Mouse (Mus musculus) limb, embryonic 15.5 days (tissue): Measurements from ENCODE around the gene Fkbp4. TPM values are rescaled to one million over a fixed set of nuclear protein-coding genes. Genes with fewer than 3 reads are reported as not detected.
"Not testable (repeated sequence)": the region's sequence is repeated elsewhere in the genome, so short reads cannot be mapped to it uniquely, and the experiment has no call there.

Experiments used
- ATAC-seq: fragments of 200-750 bp; cut with Nextera tagmentation; 2 replicates; pipeline ENCODE4 v1.8.0; 2017; ENCODE audit warnings: low read depth, moderate TSS enrichment; ENCODE audit not compliant: insufficient number of reproducible peaks, low FRiP score, low TSS enrichment
- H3K27ac ChIP-seq: fragments of 300-500 bp; sonication (generic); 2 replicates; pipeline ENCODE4 v1.5.1; 2015; ENCODE audit warnings: moderate library complexity, mild to moderate bottlenecking, inconsistent platforms
- H3K27me3 ChIP-seq: fragments of 300-500 bp; sonication (generic); 2 replicates; pipeline ENCODE4 v1.6.1; 2015; ENCODE audit warnings: inconsistent platforms
- H3K36me3 ChIP-seq: fragments of 300-500 bp; sonication (generic); 2 replicates; pipeline ENCODE4 v1.6.1; 2015; ENCODE audit warnings: inconsistent platforms
- H3K4me1 ChIP-seq: fragments of 300-500 bp; sonication (generic); 2 replicates; pipeline ENCODE4 v1.6.1; 2015; ENCODE audit warnings: inconsistent platforms
- H3K4me2 ChIP-seq: fragments of 300-500 bp; sonication (generic); 2 replicates; pipeline ENCODE4 v1.6.1; 2015; ENCODE audit warnings: mild to moderate bottlenecking, inconsistent platforms
- H3K4me3 ChIP-seq: fragments of 300-500 bp; sonication (generic); 2 replicates; pipeline ENCODE4 v1.5.1; 2015; ENCODE audit warnings: mild to moderate bottlenecking, inconsistent platforms
- H3K9ac ChIP-seq: fragments of 300-500 bp; sonication (generic); 2 replicates; pipeline ENCODE4 v1.6.1; 2015; ENCODE audit warnings: inconsistent platforms
- H3K9me3 ChIP-seq: fragments of 300-500 bp; sonication (generic); 2 replicates; pipeline ENCODE4 v1.6.1; 2016; ENCODE audit warnings: inconsistent platforms
- WGBS: fragments of 180-500 bp; shearing (Covaris S2); methylation state at CpG from one replicate; pipeline ENCODE4 v1.1.7; 2015; 5-methylcytosine and 5-hydroxymethylcytosine counted together
- polyA plus RNA-seq: library from polyadenylated mRNA; unstranded; fragments of >200 nt; fragmentation: Nextera tagmentation; extraction: Ambion mirVana; gene quantifications from 2 replicates; pipeline ENCODE4 v1.2.1, GENCODE M21; 2015

Gene Fkbp4
- polyA plus RNA-seq, 1 experiment from 2014 or later = 343 TPM

DNA sequence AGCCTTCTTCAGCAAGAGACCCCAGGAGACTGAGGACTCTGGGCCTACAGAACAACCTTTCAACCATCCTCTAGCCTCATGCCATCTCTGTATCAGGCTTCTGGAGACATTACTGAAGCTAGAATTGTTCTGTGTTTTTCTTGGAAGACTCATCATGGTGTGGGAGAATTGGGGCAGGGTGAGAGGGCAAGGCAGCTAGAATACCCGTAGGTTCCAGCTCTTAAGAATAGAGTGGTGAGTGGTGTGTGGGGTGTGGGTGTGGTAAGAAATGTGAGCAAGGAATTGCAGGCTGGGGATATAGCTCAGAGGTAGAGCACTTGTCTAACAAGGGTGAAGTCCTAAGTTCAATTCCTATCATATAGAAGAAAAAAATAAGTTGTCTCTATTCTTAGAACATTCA is 53.5 kb downstream of the Fkbp4 start:
- no peaks in the 10 kb centered on the region for H3K27me3 ChIP-seq
- no peaks in the 10 kb centered on the region for H3K36me3 ChIP-seq
- no peak overlapping the region for H3K9ac ChIP-seq
- no peak overlapping the region for H3K4me2 ChIP-seq
- H3K9me3 ChIP-seq = no peaks in the 10 kb centered on the region
- no peak for ATAC-seq
- H3K4me3 ChIP-seq = no peak overlapping the region
- no peaks in the 10 kb centered on the region for H3K4me1 ChIP-seq
- WGBS = 83% methylated on average over 1 of the region's 1 CpGs
- no peak overlapping the region for H3K27ac ChIP-seq

GRCm38 (mm10) chr6:128383752-128384151 is 54.7 kb downstream of the Fkbp4 start:
- no peaks in the 10 kb centered on the region for H3K4me1 ChIP-seq
- no peaks in the 10 kb centered on the region for H3K36me3 ChIP-seq
- no peak overlapping the region for H3K27ac ChIP-seq
- no peaks in the 10 kb centered on the region for H3K27me3 ChIP-seq
- 80% methylated on average over 7 of the region's 7 CpGs for WGBS
- H3K4me2 ChIP-seq = no peak overlapping the region
- no peaks in the 10 kb centered on the region for H3K9me3 ChIP-seq
- no peak overlapping the region for H3K9ac ChIP-seq
- H3K4me3 ChIP-seq = no peak overlapping the region
- no peak for ATAC-seq

DNA sequence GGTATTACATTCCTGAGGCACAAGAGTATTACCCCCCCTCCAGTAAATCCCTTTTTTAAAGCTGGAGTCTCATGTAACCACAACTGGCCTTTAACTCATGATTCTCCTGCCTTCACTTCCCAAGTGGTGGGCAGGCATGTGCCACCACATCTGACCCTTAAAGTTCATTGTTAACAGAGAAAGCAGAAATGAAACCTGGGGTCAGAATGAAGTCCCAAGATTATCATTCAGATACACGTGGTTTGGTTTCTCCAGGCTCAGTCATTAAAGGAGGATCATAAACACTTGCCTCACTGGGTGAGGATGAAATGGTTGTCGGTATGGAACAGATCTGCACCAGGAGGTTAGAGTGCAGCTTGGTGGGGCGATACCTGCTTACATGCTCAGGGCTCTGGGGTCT is 57.2 kb downstream of the Fkbp4 start:
- Histone ChIP-seq H3K4me3 (no peak overlapping the region), H3K9me3 (no peaks in the 10 kb centered on the region), H3K4me2 (no peak overlapping the region), H3K4me1 (no peaks in the 10 kb centered on the region), H3K36me3 (peaks cover 4% of the 10 kb centered on the region), H3K27me3 (no peaks in the 10 kb centered on the region), H3K27ac (no peak overlapping the region), H3K9ac (no peak overlapping the region)
- 51% methylated on average over 3 of the region's 3 CpGs for WGBS
- no peak for ATAC-seq

DNA sequence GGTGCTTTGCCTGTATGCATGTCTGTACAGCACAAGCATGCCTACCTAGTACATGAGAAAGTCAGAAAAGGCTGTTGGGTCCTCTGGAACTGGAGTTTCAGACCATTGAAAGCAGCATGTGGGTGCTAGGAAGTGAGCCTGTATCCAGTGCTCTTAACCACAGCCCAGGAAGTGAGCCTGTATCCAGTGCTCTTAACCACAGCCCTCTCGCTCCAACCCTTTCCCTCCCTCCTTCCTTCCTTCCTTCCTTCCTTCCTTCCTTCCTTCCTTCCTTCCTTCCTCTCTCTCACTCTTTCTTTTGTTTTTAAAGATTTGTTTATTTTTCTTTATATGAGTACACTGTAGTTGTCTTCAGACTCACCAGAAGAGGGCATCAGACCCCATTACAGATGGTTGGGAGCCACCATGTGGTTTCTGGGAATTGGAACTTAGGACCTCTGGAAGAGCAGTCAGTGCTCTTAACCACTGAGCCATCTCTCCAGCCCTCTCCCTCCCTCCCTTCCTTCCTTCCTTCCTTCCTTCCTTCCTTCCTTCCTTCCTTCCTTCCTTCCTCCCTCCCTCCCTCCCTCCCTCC is 57.8 kb downstream of the Fkbp4 start:
- not testable (repeated sequence) for H3K36me3 ChIP-seq, H3K9ac ChIP-seq, ATAC-seq, H3K4me2 ChIP-seq, H3K4me3 ChIP-seq, H3K4me1 ChIP-seq, H3K27me3 ChIP-seq, H3K9me3 ChIP-seq, H3K27ac ChIP-seq
- 73% methylated on average over 1 of the region's 1 CpGs for WGBS

Other genes with a start within 250 kb of the Fkbp4 start
- gene Tead4, start 137.9 kb downstream of the Fkbp4 start, polyA plus RNA-seq = 4.9 and 8.9 TPM in 2 replicates
- 19.7 and 19.8 TPM in 2 replicates for gene Tulp3, start 82.8 kb downstream of the Fkbp4 start, polyA plus RNA-seq
- 115 and 118 TPM in 2 replicates for gene Rhno1, start 75.8 kb downstream of the Fkbp4 start, polyA plus RNA-seq
- 24.9 and 26.7 TPM in 2 replicates for gene Foxm1, start 75.7 kb downstream of the Fkbp4 start, polyA plus RNA-seq
- 0.26 and 0.34 TPM in 2 replicates for gene Tex52, start 63.2 kb downstream of the Fkbp4 start, polyA plus RNA-seq
- gene Gm44596, start 63.2 kb downstream of the Fkbp4 start, polyA plus RNA-seq = not detected in 2 replicates
- gene Nrip2, start 39.4 kb downstream of the Fkbp4 start, polyA plus RNA-seq = 5.0 and 5.4 TPM in 2 replicates
- gene Itfg2, start 13.7 kb downstream of the Fkbp4 start, polyA plus RNA-seq = 31.0 and 31.8 TPM in 2 replicates
- 0.10 and 1.2 TPM in 2 replicates for gene Pzp, start 88.0 kb upstream of the Fkbp4 start, polyA plus RNA-seq
- gene A2ml1, start 142.9 kb upstream of the Fkbp4 start, polyA plus RNA-seq = 0.23 TPM in 1 of 2 replicates, not detected in the other
- gene Klrb1a, start 184.9 kb upstream of the Fkbp4 start, polyA plus RNA-seq = not detected in 2 replicates
- gene Clec2h, start 223.7 kb upstream of the Fkbp4 start, polyA plus RNA-seq = not detected in 2 replicates